Mouse (Mus musculus): ENCODE results near the gene Entpd7.

DNA sequence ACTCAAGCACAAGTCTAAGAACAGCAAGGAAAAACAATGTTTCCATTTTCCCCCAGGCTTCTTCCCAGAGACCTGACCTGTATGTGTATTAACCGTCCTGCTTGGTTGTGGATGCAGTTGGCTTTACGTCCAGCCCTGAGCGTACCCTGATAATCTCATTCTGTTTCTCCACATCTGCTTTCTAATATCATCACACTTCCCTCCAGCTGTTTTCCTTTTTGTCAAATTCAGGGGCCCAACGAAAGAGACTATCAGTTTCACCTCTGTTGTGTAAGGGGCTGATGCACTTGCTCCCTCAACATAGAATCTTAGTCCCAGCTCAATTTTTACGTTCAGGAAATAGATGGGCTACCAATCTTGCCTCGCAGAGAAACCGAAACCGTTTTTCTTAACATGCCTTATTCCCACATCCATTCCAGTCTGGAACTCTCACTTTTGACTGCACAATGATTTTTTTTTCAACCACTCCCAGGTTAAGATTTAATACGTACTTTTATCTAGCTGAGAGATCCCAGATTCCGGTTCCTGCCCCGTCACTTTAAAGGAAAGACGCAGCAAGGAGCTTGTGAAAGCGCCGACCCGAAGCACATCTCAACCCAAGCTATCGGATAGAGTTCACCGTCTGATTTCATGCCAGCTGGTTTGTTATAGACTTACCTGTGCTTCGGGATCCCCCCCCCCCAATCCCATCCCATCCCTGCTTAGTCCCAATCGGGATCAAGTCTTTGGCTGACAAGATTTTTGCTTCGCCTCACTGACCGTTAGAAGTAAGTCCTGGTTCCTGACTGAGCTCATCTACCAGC is 15.8 kb upstream of the Entpd7 start:
- TF ChIP-seq POLR2A (IDR thresholded peaks at IDR 0.05; ENCODE audit: extremely low read depth, insufficient read depth, low read length): no peak
- no peak for TF ChIP-seq CTCF (IDR thresholded peaks at IDR 0.05; ENCODE audit: low read depth, low read length)
